Mouse (Mus musculus): ENCODE results near the gene Acadm.

DNA sequence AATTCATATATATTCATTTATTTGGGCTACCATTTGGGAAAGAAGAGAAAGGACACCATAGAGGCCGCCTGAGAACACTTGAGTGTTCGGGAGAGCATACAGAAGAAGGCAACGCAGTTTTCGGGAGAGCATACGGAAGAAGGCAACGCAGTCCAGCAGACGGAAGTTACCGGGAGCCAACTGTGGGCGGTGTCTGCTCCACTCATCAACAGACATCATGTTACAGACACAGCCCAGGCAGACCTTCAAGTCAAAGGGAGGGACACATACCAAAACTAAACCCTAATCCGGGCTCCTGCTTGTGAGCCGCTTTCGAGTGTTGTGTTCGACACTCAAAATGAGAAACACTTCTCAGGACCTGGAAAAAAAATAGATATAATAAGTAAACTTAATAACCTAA lies 2.8 kb downstream of the Acadm start:
- TF ChIP-seq CTCF (IDR thresholded peaks at IDR 0.05; ENCODE audit: low read depth, low read length): no peak
- TF ChIP-seq POLR2A (IDR thresholded peaks at IDR 0.05; ENCODE audit: extremely low read depth, insufficient read depth, low read length): no peak
